Mouse (Mus musculus) spleen, embryonic (tissue): Measurements from ENCODE around the gene Aspscr1.
"Not testable (repeated sequence)": the region's sequence is repeated elsewhere in the genome, so short reads cannot be mapped to it uniquely, and the experiment has no call there.

Source experiments
- CTCF ChIA-PET: fragments of 350-600 bp; sonication (Branson Sonifier 250); formaldehyde crosslinking; loops from one replicate; lab custom pipeline; 2022; lab: Charles Lee

Gene Aspscr1

GRCm38 (mm10) chr11:120712771-120713568 is 40.2 kb downstream of the Aspscr1 start:
- CTCF ChIA-PET = no interaction called here

DNA sequence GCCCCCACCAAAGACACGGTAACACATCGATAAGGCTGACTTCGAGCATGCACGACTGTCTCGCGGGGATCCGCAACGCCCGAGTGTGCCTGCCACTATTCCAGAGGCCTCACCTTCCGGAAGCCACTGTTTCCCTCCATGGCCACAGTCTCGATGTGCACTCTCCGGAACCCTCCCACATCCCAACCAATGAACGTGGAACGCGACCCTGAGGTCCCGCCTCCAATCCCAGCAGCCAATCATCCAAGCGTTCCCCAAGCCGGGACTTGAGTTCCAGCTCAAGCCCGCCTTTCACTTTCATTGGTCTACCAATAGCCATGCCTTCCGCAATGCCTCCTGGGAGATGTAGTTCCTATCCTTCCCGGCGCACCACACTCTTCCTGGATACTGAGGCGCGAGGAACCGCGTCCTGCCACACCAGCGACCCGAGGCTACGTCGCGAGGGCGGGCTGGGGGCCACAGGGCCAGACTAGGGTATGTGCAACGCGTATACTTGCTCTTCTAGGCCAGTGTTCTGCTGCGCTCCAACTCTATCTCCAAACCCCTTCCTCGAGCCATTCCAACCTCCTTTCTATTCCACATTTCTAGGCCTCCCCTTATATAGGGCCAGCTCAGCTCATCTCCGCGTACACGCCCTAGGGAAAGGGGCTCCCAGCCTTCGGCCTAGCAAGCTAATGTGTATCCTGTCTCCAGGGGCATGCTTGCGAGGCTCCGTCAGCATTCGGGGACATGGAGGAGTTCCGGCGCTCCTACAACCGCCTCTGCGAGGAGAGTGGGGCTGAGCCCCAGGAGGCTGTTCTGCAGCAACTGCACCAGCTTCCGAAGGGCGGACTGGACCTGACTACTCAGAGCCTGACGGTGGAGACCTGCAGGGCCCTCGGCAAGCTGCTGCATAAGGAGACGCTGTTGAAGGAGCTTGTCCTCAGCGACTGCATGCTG is 41.1 kb downstream of the Aspscr1 start, which contains the start of the genes Cenpx and Lrrc45:
Gene Cenpx (minus strand): TSS at position 159 of the 939 bp plus-strand sequence.
Gene Lrrc45 (plus strand): TSS at position 346 of the 939 bp plus-strand sequence.
- CTCF ChIA-PET = interaction anchor here (0.5 to 1.0 kb wide), 2 partner anchors 12 to 227 kb away, joined by 3 to 6 read pairs; no protein-coding TSS in a partner anchor

- CTCF ChIA-PET = interaction anchor here (1.0 kb wide), 1 partner anchor 12 kb away, joined by 3 read pairs; no protein-coding TSS in a partner anchor
These were observed 41.8 kb downstream of the Aspscr1 start for GRCm38 (mm10) chr11:120714546-120714945.

DNA sequence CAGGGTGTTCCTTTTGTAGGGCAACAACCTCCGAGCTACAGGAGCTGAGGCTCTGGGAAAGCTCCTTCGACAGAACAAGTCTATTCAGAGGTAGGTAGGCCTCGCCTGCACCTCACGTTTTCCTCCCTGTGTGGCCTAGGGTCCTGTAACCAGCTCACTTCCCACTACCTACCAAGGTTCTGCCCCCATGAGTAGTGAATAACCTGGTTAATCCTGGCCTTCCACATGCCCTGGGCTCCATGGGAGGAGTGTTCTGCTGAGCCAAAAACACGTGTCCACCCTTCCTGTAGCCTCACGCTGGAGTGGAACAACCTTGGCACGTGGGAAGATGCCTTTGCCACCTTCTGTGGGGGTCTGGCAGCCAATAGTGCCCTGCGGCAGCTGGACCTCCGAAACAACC is 42.4 kb downstream of the Aspscr1 start:
- CTCF ChIA-PET = no interaction called here

GRCm38 (mm10) chr11:120719242-120719641 is 46.5 kb downstream of the Aspscr1 start:
- CTCF ChIA-PET = interaction anchor here (0.9 to 2.1 kb wide), 2 partner anchors 8 to 97 kb away, joined by 3 to 6 read pairs; no protein-coding TSS in a partner anchor

DNA sequence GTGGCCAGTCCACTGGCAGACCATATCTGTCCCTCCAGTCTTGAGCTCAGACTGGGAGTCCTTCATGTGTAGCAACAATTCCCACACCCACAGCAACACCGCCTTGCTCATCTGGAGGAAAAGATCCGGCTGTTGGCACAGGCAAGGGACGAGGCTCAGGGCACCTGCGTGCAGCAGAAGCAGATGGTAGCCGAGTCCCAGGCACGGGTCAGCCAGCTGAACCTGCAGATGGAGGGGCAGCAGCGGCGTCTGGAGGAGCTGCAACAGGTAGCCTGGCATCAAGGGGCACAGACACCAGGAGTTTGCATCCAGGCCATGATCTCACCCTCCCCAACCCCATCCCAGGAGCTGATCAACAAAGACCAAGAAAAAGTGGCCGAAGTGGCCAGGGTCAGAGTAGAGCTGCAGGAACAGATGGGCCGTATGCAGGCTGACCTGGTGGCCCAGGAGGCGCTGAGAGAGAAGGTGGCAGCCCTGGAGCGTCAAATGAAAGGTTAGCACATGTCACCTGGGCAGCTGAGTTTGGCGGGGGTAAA is 47.1 kb downstream of the Aspscr1 start:
- CTCF ChIA-PET = interaction anchor here (0.6 to 2.1 kb wide), 5 partner anchors 8 to 698 kb away, joined by 3 to 8 read pairs (median 4); no protein-coding TSS in a partner anchor

- CTCF ChIA-PET = interaction anchor here (0.6 to 2.1 kb wide), 6 partner anchors 30 to 697 kb away, joined by 3 to 8 read pairs (median 5); no protein-coding TSS in a partner anchor
These were observed 47.7 kb downstream of the Aspscr1 start for GRCm38 (mm10) chr11:120720450-120720849.

DNA sequence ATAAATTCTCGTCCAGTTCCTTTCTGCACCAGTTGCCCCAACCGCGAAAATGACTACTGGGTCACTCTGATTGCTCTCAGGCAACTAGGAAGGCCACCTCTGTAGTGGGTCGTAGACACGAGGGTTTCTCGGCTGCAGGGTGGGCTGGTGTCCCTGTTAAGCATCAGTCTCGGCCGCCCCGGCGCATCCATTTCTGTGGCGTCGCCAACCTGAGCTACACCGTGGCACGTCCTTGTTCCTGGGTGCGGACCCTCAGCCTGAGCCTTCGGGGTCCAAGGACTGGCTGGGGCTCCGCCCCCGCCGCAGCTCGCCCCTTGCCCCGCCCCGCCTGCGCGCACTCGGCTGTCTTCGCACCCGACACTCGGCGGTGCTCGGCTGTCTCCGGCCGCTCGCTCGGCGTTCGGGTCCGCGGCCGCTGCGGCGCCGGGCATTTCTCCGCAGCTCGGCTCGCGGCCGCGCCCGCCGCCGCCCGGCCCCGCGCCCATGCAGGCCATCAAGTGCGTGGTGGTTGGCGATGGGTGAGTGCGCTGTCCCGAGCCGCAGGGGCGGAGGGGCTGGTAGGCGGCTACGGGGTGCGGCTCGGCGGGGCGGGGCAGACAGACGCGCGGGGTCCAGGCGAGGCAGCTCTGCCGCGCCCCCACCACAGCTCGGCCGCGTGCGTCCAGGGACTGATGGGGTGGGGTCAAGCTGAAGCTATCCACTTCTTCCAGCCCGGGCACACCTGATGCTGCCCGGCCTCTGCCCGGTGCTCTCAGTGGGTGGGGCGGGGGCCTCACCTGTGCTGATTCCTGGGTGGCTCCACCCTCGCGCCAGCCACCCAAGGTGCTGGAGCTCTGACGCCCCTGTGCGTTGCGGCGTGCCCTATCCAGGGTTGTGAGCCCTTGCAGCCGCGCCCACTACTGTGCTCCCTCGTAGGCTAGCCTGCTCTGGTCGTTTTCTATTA is 48.6 kb downstream of the Aspscr1 start, which contains the start of gene Rac3:
Gene Rac3 (plus strand): TSS at position 347 of the 943 bp plus-strand sequence.
- CTCF ChIA-PET = interaction anchor here (0.7 to 2.1 kb wide), 6 partner anchors 28 to 235 kb away, joined by 3 to 8 read pairs (median 6); no protein-coding TSS in a partner anchor

- CTCF ChIA-PET = interaction anchor here (0.7 to 1.7 kb wide), 3 partner anchors 28 to 236 kb away, joined by 3 to 6 read pairs (median 5); no protein-coding TSS in a partner anchor
These were observed 49.4 kb downstream of the Aspscr1 start for GRCm38 (mm10) chr11:120722067-120722630.

DNA sequence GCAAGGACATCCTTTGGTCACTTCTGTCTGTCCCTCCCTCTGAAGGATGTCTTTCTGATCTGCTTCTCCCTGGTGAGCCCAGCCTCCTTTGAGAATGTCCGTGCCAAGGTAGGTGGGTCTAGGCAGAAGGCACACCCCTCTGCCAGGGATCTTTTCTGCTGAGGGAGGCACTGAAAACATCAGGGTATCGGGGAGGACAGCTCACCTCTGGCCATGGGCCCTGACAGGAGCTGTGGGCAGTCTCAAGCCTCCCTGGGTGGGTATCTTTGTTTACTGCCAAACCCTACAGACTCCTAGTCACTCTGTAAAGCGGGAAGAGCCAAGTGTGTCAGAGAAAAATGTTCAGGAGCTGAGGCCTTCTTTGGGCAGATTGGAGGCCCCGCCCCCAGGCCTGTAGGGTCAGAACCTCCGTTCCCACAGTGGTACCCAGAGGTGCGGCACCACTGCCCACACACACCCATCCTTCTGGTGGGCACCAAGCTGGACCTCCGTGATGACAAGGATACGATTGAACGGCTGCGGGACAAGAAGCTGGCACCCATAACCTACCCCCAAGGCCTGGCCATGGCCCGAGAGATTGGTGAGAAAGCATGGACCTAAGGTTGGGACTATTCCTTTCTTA is 50.1 kb downstream of the Aspscr1 start:
- CTCF ChIA-PET = interaction anchor here (0.6 kb wide), 1 partner anchor 73 kb away, joined by 7 read pairs; no protein-coding TSS in a partner anchor

DNA sequence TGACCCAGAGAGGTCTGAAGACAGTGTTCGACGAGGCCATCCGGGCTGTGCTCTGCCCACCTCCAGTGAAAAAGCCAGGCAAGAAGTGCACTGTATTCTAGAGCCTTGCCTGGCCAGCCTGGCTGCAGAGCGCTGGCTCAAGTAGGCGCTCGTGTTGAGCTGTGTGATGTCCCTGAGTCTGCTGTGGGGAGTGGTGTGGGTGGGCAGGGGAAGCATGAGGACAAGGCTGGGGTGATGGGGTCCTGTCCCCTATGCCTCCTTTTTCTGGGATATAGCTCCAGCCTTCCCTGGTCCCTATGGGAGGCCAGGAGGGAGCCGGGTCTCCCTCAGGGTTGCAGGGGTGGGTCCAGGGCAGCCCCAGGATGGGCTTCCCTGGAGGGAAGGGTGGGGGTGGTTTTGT is 50.7 kb downstream of the Aspscr1 start:
- CTCF ChIA-PET = interaction anchor here (0.6 kb wide), 1 partner anchor 72 kb away, joined by 7 read pairs; no protein-coding TSS in a partner anchor

DNA sequence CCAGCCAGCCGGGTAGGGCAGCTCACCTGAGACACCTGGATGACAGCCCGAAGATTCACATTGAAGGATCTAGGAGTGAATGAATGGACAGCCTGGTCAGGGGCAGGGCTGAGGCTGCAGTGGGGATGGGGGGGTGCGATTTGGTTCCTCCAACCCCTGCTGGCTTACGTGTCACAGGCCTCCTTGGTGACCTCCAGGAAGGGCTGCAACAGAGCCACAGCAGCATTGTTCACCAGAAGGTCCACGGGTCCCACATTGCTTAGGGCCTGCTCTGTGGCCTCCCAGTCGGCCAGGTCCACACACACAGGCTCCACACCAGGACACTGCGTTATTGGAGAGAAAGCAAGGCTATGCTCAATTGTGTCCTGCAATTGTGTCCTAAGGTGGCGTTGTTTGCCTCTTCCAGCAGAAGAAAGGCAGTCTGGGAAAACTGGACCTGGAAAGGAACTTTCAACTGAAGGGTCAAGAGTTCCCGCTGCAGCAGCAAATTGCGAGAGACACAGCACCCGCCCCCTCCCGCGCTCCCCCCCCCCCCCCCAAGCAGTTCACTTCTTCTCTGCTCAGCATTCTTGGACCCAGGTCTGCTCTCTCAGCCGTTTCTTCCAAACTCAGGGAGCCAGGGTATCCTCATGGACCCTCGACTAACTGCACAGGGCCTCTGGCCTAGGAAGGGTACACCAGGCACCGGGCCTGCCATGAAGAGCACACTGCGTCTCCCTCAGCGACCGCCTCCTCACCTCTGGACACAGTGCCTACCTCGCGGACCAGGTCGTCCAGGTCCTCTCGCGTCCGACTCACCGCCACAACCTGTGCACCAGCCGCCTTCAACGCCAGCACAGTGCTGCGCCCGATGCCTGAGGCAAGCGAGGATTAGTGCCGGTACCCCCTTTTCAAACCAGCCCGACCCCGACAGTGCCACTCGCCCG is 53.7 kb downstream of the Aspscr1 start:
- CTCF ChIA-PET = interaction anchor here (0.9 kb wide), 1 partner anchor 13 kb away, joined by 3 read pairs; the partner anchor contains the start of genes Cenpx and Lrrc45

DNA sequence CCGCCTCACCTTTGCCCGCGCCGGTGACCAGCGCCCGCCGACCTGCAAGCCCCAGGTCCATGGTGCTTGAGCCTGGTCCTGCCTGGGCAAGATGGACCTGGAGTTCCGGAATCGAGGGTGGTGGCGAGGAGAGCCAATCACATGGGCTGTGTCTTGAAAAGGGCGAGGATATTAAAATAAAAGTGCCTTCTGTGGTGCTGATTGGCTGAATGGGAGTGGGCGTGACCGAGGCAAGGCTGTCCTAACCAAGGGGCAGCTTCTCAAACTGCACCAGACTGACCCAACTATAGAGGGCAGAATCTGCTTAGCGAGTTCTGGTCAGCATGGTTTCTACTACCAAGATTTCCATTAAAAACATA is 54.4 kb downstream of the Aspscr1 start, which contains the start of gene Dcxr:
Gene Dcxr (minus strand): TSS at position 113 of the 359 bp plus-strand sequence.
- CTCF ChIA-PET = interaction anchor here (0.8 kb wide), 1 partner anchor 68 kb away, joined by 3 read pairs; no protein-coding TSS in a partner anchor

GRCm38 (mm10) chr11:120727564-120727963 is 54.8 kb downstream of the Aspscr1 start:
- CTCF ChIA-PET = interaction anchor here (0.8 kb wide), 1 partner anchor 68 kb away, joined by 3 read pairs; no protein-coding TSS in a partner anchor

DNA sequence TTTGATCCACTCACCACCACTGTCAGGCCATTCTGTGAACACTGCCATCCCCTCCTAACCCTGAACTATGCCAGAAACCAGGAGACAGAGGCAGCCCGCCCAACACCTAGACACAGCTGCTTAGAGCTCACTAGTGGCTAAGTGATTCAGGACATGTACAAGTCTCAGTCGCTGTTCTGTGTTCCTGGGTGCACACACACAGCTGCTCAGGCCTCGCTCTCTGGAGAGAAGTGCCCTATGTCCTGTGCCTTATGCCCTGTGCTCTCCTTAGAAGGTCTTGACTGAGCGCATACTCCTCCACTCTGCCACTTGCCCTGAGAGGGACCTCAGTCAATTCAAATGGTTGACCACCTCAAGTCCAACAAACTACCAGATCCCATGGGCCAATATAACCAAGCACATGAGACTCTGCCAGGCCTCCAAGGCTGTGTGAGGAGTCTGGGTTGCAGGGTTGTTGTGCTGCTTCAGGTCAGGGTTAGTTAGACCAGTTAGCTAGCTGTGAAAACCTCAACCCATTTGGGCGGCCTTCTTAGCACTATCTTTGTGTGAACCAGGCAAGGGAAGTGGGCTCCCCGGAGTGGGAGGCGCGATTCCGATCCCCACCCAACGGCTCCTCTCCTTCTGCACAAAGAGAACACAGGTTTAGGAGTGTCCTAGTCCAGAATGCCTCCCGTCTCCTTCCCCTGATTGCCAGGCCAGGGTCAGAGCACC is 55.9 kb downstream of the Aspscr1 start:
- CTCF ChIA-PET = no interaction called here

GRCm38 (mm10) chr11:120729432-120730050 is 56.8 kb downstream of the Aspscr1 start:
- CTCF ChIA-PET = not testable (repeated sequence)
